ENCODE assay signal across 22 mouse cellular contexts in genomic region chr19:59636271-59636670, GRCm38 (mm10).
DNase-seq lines count a peak whose midpoint lies in the region; ATAC-seq lines count a peak whose summit lies in the region.
"Had no signal": no experiment of that assay in that cellular context is flagged by ENCODE, and none has a peak within 500 bp of the region (broad histone marks: within the 10 kb centered on the region; RNA-seq: fewer than 3 reads in every experiment).

No protein-coding gene starts in this region.

- no peaks in the 10 kb centered on the region for H3K36me3 ChIP-seq in embryonic facial prominence, embryonic 10.5 days (replicated peaks)
- no peaks in the 10 kb centered on the region for H3K36me3 ChIP-seq in limb, embryonic 10.5 days
- no peaks in the 10 kb centered on the region for H3K36me3 ChIP-seq in hindbrain, embryonic 14.5 days (replicated peaks; ENCODE audit: control insufficient read depth, insufficient read depth)
- H3K36me3 ChIP-seq: embryonic facial prominence, embryonic 12.5 days; forebrain, embryonic 15.5 days; heart, embryonic 12.5 days had no signal

- no peak for ATAC-seq in hindbrain, embryonic 14.5 days (ENCODE audit: low FRiP score)
- ATAC-seq: CD4-positive, CD25-positive, alpha-beta regulatory T cell, adult 4 months; forebrain, embryonic 15.5 days; hindbrain, embryonic 16.5 days had no signal

- H3K4me2 ChIP-seq in hindbrain, embryonic 14.5 days (replicated peaks): no peak overlapping the region
- H3K4me2 ChIP-seq: embryonic facial prominence, embryonic 12.5 days; forebrain, embryonic 15.5 days; heart, embryonic 12.5 days had no signal

- peaks cover 32% of the 10 kb centered on the region for H3K4me1 ChIP-seq in embryonic facial prominence, embryonic 10.5 days
- H3K4me1 ChIP-seq in limb, embryonic 10.5 days: peaks cover 38% of the 10 kb centered on the region
- no peaks in the 10 kb centered on the region for H3K4me1 ChIP-seq in hindbrain, embryonic 14.5 days (replicated peaks; ENCODE audit: control insufficient read depth, insufficient read depth, low read length)
- H3K4me1 ChIP-seq: heart, embryonic 12.5 days had no signal

- H3K9ac ChIP-seq in hindbrain, embryonic 14.5 days: no peak overlapping the region
- H3K9ac ChIP-seq: embryonic facial prominence, embryonic 12.5 days; forebrain, embryonic 15.5 days; heart, embryonic 12.5 days had no signal

- 47% methylated on average over 8 of the region's 8 CpGs for WGBS in embryonic facial prominence, embryonic 10.5 days
- 21% methylated on average over 8 of the region's 8 CpGs for WGBS in limb, embryonic 10.5 days
- WGBS in hindbrain, embryonic 14.5 days: 55% methylated on average over 8 of the region's 8 CpGs

- peaks cover 28% of the 10 kb centered on the region for H3K27me3 ChIP-seq in embryonic facial prominence, embryonic 10.5 days (replicated peaks; ENCODE audit: low read depth, poor library complexity, severe bottlenecking)
- peaks cover 50% of the 10 kb centered on the region for H3K27me3 ChIP-seq in limb, embryonic 10.5 days (ENCODE audit: low read depth, poor library complexity, severe bottlenecking)
- no peaks in the 10 kb centered on the region for H3K27me3 ChIP-seq in hindbrain, embryonic 14.5 days (ENCODE audit: control insufficient read depth, insufficient read depth, low read length)
- H3K27me3 ChIP-seq: embryonic facial prominence, embryonic 12.5 days; forebrain, embryonic 15.5 days had no signal

- no peaks in the 10 kb centered on the region for H3K9me3 ChIP-seq in embryonic facial prominence, embryonic 10.5 days
- no peaks in the 10 kb centered on the region for H3K9me3 ChIP-seq in limb, embryonic 10.5 days (replicated peaks)
- no peaks in the 10 kb centered on the region for H3K9me3 ChIP-seq in hindbrain, embryonic 14.5 days (ENCODE audit: control insufficient read depth, low read length)
- H3K9me3 ChIP-seq: embryonic facial prominence, embryonic 12.5 days; forebrain, embryonic 15.5 days; heart, embryonic 12.5 days had no signal

- no peak overlapping the region for H3K4me3 ChIP-seq in embryonic facial prominence, embryonic 10.5 days
- H3K4me3 ChIP-seq in limb, embryonic 10.5 days: no peak overlapping the region
- no peak overlapping the region for H3K4me3 ChIP-seq in hindbrain, embryonic 14.5 days (replicated peaks; ENCODE audit: low read length)
- H3K4me3 ChIP-seq: embryonic facial prominence, embryonic 12.5 days; forebrain, embryonic 15.5 days; gastrocnemius, adult 2 months; heart, adult 2 months; heart, embryonic 12.5 days had no signal

- peak; percentile 46 for DNase-seq in embryo, embryonic 10 days (ENCODE audit: low spot score)
- DNase-seq in embryo, embryonic 9.5 days (ENCODE audit: extremely low spot score): no peak
- DNase-seq in embryonic facial prominence, embryonic 10.5 days (ENCODE audit: low spot score): peak; percentile 26
- DNase-seq in limb, embryonic 10.5 days (ENCODE audit: low spot score): peak; percentile 40
- peak; percentile 57 for DNase-seq in mesoderm, embryonic 11.5 days (ENCODE audit: low read depth, low spot score)
- DNase-seq in gastrocnemius, adult 18-20 months (ENCODE audit: low spot score): no peak
- DNase-seq in adrenal gland, adult 2 months: no peak
- DNase-seq in hindbrain, embryonic 14.5 days (ENCODE audit: low spot score): no peak
- DNase-seq: adrenal gland, postnatal 14 days; B cell, adult 2 months; cerebellum, adult 11-12 months; cerebellum, adult 9-11 months; cerebellum, postnatal 36 days; gastrocnemius, adult 2 months; gastrocnemius, postnatal 36 days; heart, adult 2 months; kidney, adult 18-20 months had no signal

- H3K27ac ChIP-seq in embryonic facial prominence, embryonic 10.5 days (replicated peaks): no peak overlapping the region
- no peak overlapping the region for H3K27ac ChIP-seq in limb, embryonic 10.5 days
- H3K27ac ChIP-seq in hindbrain, embryonic 14.5 days: no peak overlapping the region
- H3K27ac ChIP-seq: embryonic facial prominence, embryonic 12.5 days; forebrain, embryonic 15.5 days; gastrocnemius, adult 2 months; heart, adult 2 months had no signal

Comparison
In these comparisons a context has a peak if more than half of its experiments do, and no peak if none do; other contexts are left out.
1. DNase-seq: peak in embryo, embryonic 10 days (single experiment), embryonic facial prominence, embryonic 10.5 days (single experiment), limb, embryonic 10.5 days (single experiment) and mesoderm, embryonic 11.5 days (single experiment); none in embryo, embryonic 9.5 days (single experiment), gastrocnemius, adult 18-20 months (single experiment), adrenal gland, adult 2 months (single experiment) and hindbrain, embryonic 14.5 days (single experiment).